Mouse (Mus musculus): ENCODE measurements at regions not wholly inside any gene's neighbourhood (a gene's known extent, or its start where the extent isn't known, plus 50 kb on each side); places are given as distances from the start of the nearest gene placed in this dataset.

DNA sequence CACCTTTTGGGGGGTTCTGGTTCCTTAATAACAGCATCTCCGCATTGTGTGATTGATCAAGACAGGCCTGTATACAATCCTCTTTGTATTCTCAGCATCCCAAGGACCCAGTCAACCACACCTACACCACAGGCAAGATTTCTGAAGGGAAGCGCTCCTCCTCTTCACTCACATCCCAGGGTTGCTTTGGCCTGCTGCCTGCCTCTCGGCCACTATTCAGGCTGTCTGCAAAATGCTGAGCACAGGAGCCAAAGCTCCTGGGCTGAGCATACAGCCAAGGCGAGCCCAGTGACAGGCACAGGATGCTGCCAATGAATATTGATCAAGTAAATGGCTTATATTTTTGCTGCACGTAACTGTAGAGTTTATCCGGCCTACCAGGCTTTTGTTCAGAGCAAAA is 56.9 kb upstream of the Gpr12 start:
- no peak for ATAC-seq (replicated peaks; ENCODE audit: low read depth, poor library complexity, severe bottlenecking)

DNA sequence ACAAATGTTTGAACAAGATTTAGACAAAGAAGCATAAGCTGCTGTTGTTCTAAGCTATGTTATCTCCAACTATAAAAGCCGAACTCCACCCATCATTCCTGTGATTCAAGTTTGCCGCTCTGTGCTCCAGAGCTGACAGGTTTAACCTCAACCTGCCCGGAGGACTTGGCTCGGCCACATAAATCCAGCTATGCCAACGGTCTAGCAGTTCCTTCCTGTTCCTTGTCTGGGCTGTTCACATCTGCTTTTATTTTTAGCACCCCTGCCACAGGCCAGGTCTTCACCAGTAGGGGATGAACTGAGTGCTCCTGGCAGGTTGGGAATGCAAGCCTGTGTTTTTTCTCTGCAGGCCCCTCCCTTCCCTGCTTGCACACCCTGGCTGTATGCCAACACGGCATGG is 51.8 kb upstream of the Gpr12 start:
- no peak for ATAC-seq (replicated peaks; ENCODE audit: low read depth, poor library complexity, severe bottlenecking)
